Mouse (Mus musculus) T-helper 2 cell (primary cell): ENCODE data around the gene Ppil1.

Experiments used
- in situ Hi-C: fragments of 300-600 bp; cut with MboI, MseI; formaldehyde crosslinking; loops from one replicate; pipeline ENCODE4 v1.15.1; 2025; ENCODE audit warnings: high pct_unique_total_duplicates

Gene Ppil1

GRCm38 (mm10) chr17:29211836-29212235, 52.1 kb downstream of the Ppil1 start:
- in situ Hi-C loops, result no loop called here

DNA sequence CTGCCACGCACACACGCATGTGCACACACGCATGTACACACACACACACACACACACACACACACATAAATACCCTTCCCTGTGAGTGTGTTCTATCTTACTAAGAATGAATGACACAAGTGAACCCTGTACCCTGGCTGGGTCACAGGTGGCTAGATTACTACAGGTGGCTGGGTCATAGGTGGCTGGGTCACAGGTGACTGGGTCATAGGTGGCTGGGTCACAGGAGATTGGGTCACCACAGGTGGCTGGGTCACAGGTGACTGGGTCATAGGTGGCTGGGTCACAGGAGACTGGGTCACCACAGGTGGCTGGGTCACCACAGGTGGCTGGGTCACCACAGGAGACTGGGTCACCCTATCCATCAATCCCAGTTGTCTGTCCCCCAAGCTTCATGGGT, 53.9 kb downstream of the Ppil1 start:
- in situ Hi-C loops, result no loop called here

GRCm38 (mm10) chr17:29206052-29206451, 57.9 kb downstream of the Ppil1 start:
- in situ Hi-C loops, result no loop called here

- in situ Hi-C loops, result no loop called here
Observed at GRCm38 (mm10) chr17:29202604-29203003, 61.4 kb downstream of the Ppil1 start.
